Mouse (Mus musculus) frontal cortex, adult 2 months (tissue): ENCODE measurements around the gene Cfap69. TPM values are rescaled to one million over a fixed set of nuclear protein-coding genes. Genes with fewer than 3 reads are reported as not detected.
"Not testable (repeated sequence)": the region's sequence is repeated elsewhere in the genome, so short reads cannot be mapped to it uniquely, and the experiment has no call there.

Experiments
- DNase-seq, 2 experiments: peaks; one replicate each; pipeline ENCODE4 v3.0.0; 2022; ENCODE audit warnings: low spot score in 1 of 2; ENCODE audit errors: extremely low spot score in 1 of 2
- polyA plus RNA-seq: library from polyadenylated mRNA; depleted of rRNA; stranded (reverse); fragments of >200 nt; gene quantifications from 2 replicates; pipeline ENCODE4 v1.2.3, GENCODE M21; 2012; rRNA removed

The Cfap69 gene
- polyA plus RNA-seq = 20.4 and 27.5 TPM in 2 replicates

GRCm38 (mm10) chr5:5663655-5664370 is at the start of gene Cfap69:
Gene Cfap69 (minus strand): TSS chr5:5664239.
- peak; percentile 78 to 91 for DNase-seq

GRCm38 (mm10) chr5:5711032-5711431 is 47.0 kb upstream of the Cfap69 start:
- peak; percentile 11 to 43 for DNase-seq

GRCm38 (mm10) chr5:5707341-5708278 is 43.6 kb upstream of the Cfap69 start:
- no peak for DNase-seq

- DNase-seq = no peak
Observed at GRCm38 (mm10) chr5:5705019-5705418, 41.0 kb upstream of the Cfap69 start.

GRCm38 (mm10) chr5:5700386-5700785 is 36.3 kb upstream of the Cfap69 start:
- no peak for DNase-seq

GRCm38 (mm10) chr5:5698830-5699229 is 34.8 kb upstream of the Cfap69 start:
- DNase-seq = no peak

GRCm38 (mm10) chr5:5695401-5695942 is 31.4 kb upstream of the Cfap69 start:
- no peak for DNase-seq

- peak in 1 of 2 experiments; percentile 37 for DNase-seq
Observed at GRCm38 (mm10) chr5:5693956-5694653, 30.1 kb upstream of the Cfap69 start, which contains the start of gene Steap2. Gene Steap2 (minus strand): TSS chr5:5694578.

GRCm38 (mm10) chr5:5693541-5693955 is 29.5 kb upstream of the Cfap69 start:
- DNase-seq = no peak

GRCm38 (mm10) chr5:5692167-5692738 is 28.2 kb upstream of the Cfap69 start:
- DNase-seq = peak in 1 of 2 experiments; percentile 4

- DNase-seq = no peak
Observed at GRCm38 (mm10) chr5:5688945-5689540, 25.0 kb upstream of the Cfap69 start.

- no peak for DNase-seq
Observed at GRCm38 (mm10) chr5:5688228-5688627, 24.2 kb upstream of the Cfap69 start.

- DNase-seq = no peak
Observed at GRCm38 (mm10) chr5:5686973-5687372, 22.9 kb upstream of the Cfap69 start.

- DNase-seq = not testable (repeated sequence)
Observed at GRCm38 (mm10) chr5:5684946-5685345, 20.9 kb upstream of the Cfap69 start.

GRCm38 (mm10) chr5:5683292-5683691 is 19.3 kb upstream of the Cfap69 start:
- no peak for DNase-seq

- DNase-seq = no peak
Observed at GRCm38 (mm10) chr5:5679459-5679858, 15.4 kb upstream of the Cfap69 start.

- DNase-seq = no peak
Observed at GRCm38 (mm10) chr5:5676082-5676481, 12.0 kb upstream of the Cfap69 start.

- no peak for DNase-seq
Observed at GRCm38 (mm10) chr5:5668920-5669319, 4.9 kb upstream of the Cfap69 start.

GRCm38 (mm10) chr5:5664371-5664926 is 410 bp upstream of the Cfap69 start:
- no peak for DNase-seq
